Mouse (Mus musculus) heart, adult 2 months (tissue): ENCODE measurements around the gene Dcakd. TPM values are rescaled to one million over a fixed set of nuclear protein-coding genes. Genes with fewer than 3 reads are reported as not detected.
A peak's percentile ranks its signal among the peaks of the same experiment; 100 is the strongest.

Source experiments
- DNase-seq, 2 experiments: peaks; one replicate each; pipeline ENCODE4 v3.0.0; 2021
- H3K27ac ChIP-seq: fragments of 200-600 bp; 2 replicates; pipeline ENCODE4 v1.8.1; 2022
- H3K27me3 ChIP-seq: fragments of 200-500 bp; 2 replicates; pipeline ENCODE4 v1.6.1; 2012; ENCODE audit warnings: mild to moderate bottlenecking, low read length, inconsistent platforms, mixed read lengths; ENCODE audit not compliant: control insufficient read depth, insufficient read depth
- H3K36me3 ChIP-seq: fragments of 200-500 bp; 2 replicates; pipeline ENCODE4 v1.6.1; 2012; ENCODE audit warnings: low read length, inconsistent platforms; ENCODE audit not compliant: control insufficient read depth, insufficient read depth
- H3K4me1 ChIP-seq: fragments of 200-500 bp; 2 replicates; pipeline ENCODE4 v1.6.1; 2011; ENCODE audit warnings: low read length; ENCODE audit not compliant: control insufficient read depth, insufficient read depth
- H3K4me3 ChIP-seq: fragments of 200-600 bp; 2 replicates; pipeline ENCODE4 v1.8.1; 2022
- H3K79me2 ChIP-seq: fragments of 200-500 bp; replicated peaks from 2 replicates; pipeline ENCODE4 v1.6.1; 2012; ENCODE audit warnings: mild to moderate bottlenecking, inconsistent platforms, low read length, moderate library complexity, mixed read lengths; ENCODE audit not compliant: control insufficient read depth, insufficient read depth
- H3K9ac ChIP-seq: fragments of 200-500 bp; 2 replicates; pipeline ENCODE4 v1.6.1; 2012; ENCODE audit warnings: low read depth, mild to moderate bottlenecking, control low read depth, inconsistent platforms, low read length, mixed read lengths
- CTCF ChIP-seq: fragments of 200-600 bp; IDR thresholded peaks from 2 replicates; pipeline ENCODE4 v1.8.1; 2022; ENCODE audit warnings: antibody characterized with exemption, mild to moderate bottlenecking, moderate library complexity
- EP300 ChIP-seq: fragments of 200-500 bp; IDR thresholded peaks from 2 replicates; pipeline ENCODE4 v1.6.1; 2011; ENCODE audit warnings: low read depth, low read length, control low read depth; ENCODE audit not compliant: insufficient read depth
- POLR2A ChIP-seq: fragments of 200-500 bp; IDR thresholded peaks from 2 replicates; pipeline ENCODE4 v1.6.1; 2011; ENCODE audit warnings: mild to moderate bottlenecking, low read depth, low read length, control low read depth; ENCODE audit not compliant: insufficient read depth
- WGBS: fragments of 180-500 bp; shearing (Covaris S2); methylation state at CpG from one replicate; pipeline ENCODE4 v1.1.7; 2018; 5-methylcytosine and 5-hydroxymethylcytosine counted together
- intact Hi-C: fragments of 180-260 bp; cut with DNase I; formaldehyde crosslinking; loops from one replicate; pipeline ENCODE4 v1.15.1; 2025
- polyA plus RNA-seq: library from polyadenylated mRNA; depleted of rRNA; stranded (reverse); fragments of >200 nt; gene quantifications from 2 replicates; pipeline ENCODE4 v1.2.3, GENCODE M21; 2012
- total RNA-seq, 2 experiments: library from RNA; stranded (reverse); gene quantifications; 2 replicates each; pipeline ENCODE4 v1.2.3; 2021

Gene Dcakd
- total and polyA plus RNA-seq, 3 experiments, result 69.3 to 122 (median 75.0) TPM

GRCm38 (mm10) chr11:103067051-103067361 is 38.9 kb upstream of the Dcakd start:
- DNase-seq, result no peak
- WGBS, result 67% methylated on average over 6 of the region's 6 CpGs
- intact Hi-C loops, result no loop called here
- Histone ChIP-seq H3K36me3 (peaks cover under 1% of the 10 kb centered on the region), H3K27me3 (no peaks in the 10 kb centered on the region), H3K27ac (peak overlapping the region; percentile 47), H3K79me2 (no peaks in the 10 kb centered on the region), H3K4me3 (no peak overlapping the region), H3K9ac (no peak overlapping the region), H3K4me1 (peaks cover 10% of the 10 kb centered on the region)
- TF ChIP-seq CTCF, result no peak
- TF ChIP-seq EP300, result no peak
- TF ChIP-seq POLR2A, result no peak

- intact Hi-C loops, result no loop called here
Observed at GRCm38 (mm10) chr11:103066191-103067050, 38.3 kb upstream of the Dcakd start.

GRCm38 (mm10) chr11:103058499-103059085 is 30.5 kb upstream of the Dcakd start:
- Histone ChIP-seq H3K27ac (peak overlapping the region; percentile 83), H3K4me3 (no peak overlapping the region), H3K4me1 (peaks cover under 1% of the 10 kb centered on the region; the same call in 1 of the 2 replicates), H3K27me3 (no peaks in the 10 kb centered on the region), H3K9ac (no peak overlapping the region), H3K79me2 (no peaks in the 10 kb centered on the region), H3K36me3 (peaks cover 8% of the 10 kb centered on the region)
- peak; percentile 49 for TF ChIP-seq CTCF
- TF ChIP-seq EP300, result no peak
- no peak for TF ChIP-seq POLR2A
- WGBS, result 56% methylated on average over 3 of the region's 3 CpGs
- intact Hi-C loops, result no loop called here
- DNase-seq, result peak in 1 of 2 experiments; percentile 51

More at GRCm38 (mm10) chr11:103066191-103067050, 38.3 kb upstream of the Dcakd start:
- Histone ChIP-seq H3K4me3 (no peak overlapping the region), H3K4me1 (peaks cover 10% of the 10 kb centered on the region), H3K27ac (peak overlapping the region; percentile 47), H3K36me3 (peaks cover 6% of the 10 kb centered on the region), H3K79me2 (no peaks in the 10 kb centered on the region), H3K27me3 (no peaks in the 10 kb centered on the region), H3K9ac (no peak overlapping the region)
- TF ChIP-seq EP300 (no peak), CTCF (no peak), POLR2A (no peak)
- WGBS, result 82% methylated on average over 14 of the region's 14 CpGs
- no peak for DNase-seq

- WGBS, result 86% methylated on average over 7 of the region's 7 CpGs
Observed at GRCm38 (mm10) chr11:103056636-103057035, 28.5 kb upstream of the Dcakd start.

GRCm38 (mm10) chr11:103054798-103055197 is 26.7 kb upstream of the Dcakd start:
- no peaks in the 10 kb centered on the region for H3K27me3 ChIP-seq
- peaks cover 12% of the 10 kb centered on the region for H3K4me1 ChIP-seq
- H3K36me3 ChIP-seq, result peaks cover 10% of the 10 kb centered on the region
- H3K4me3 ChIP-seq, result no peak overlapping the region
- DNase-seq, result peak; percentile 62 to 66
- no peaks in the 10 kb centered on the region for H3K79me2 ChIP-seq
- H3K27ac ChIP-seq, result no peak overlapping the region
- TF ChIP-seq CTCF (peak; percentile 95), POLR2A (no peak), EP300 (0 out of 2 replicates have a peak, but pooled peaks have one; percentile 17)
- WGBS, result 42% methylated on average over 6 of the region's 6 CpGs
- no peak overlapping the region for H3K9ac ChIP-seq
- intact Hi-C loops, result loop anchor here (2.0 to 5.0 kb wide), 2 partner anchors 57 to 154 kb away; partner anchors contain the start of gene Gfap

More at GRCm38 (mm10) chr11:103056636-103057035, 28.5 kb upstream of the Dcakd start:
- no peak for DNase-seq
- peaks cover 10% of the 10 kb centered on the region for H3K4me1 ChIP-seq
- TF ChIP-seq CTCF (no peak), POLR2A (no peak), EP300 (no peak)
- no peaks in the 10 kb centered on the region for H3K27me3 ChIP-seq
- peaks cover 12% of the 10 kb centered on the region for H3K36me3 ChIP-seq
- no peaks in the 10 kb centered on the region for H3K79me2 ChIP-seq
- 0 out of 2 replicates have a peak overlapping the region, but pooled peaks have one; percentile 28 for H3K27ac ChIP-seq
- intact Hi-C loops, result no loop called here
- H3K9ac ChIP-seq, result no peak overlapping the region
- no peak overlapping the region for H3K4me3 ChIP-seq
